Mouse (Mus musculus) liver, embryonic 15.5 days (tissue): ENCODE results near the gene Wdr81. TPM values are rescaled to one million over a fixed set of nuclear protein-coding genes. Genes with fewer than 3 reads are reported as not detected.

Experiments
- ATAC-seq: fragments of 200-750 bp; cut with Nextera tagmentation; 2 replicates; pipeline ENCODE4 v1.8.0; 2017; ENCODE audit warnings: moderate number of reproducible peaks, mild to moderate bottlenecking, moderate library complexity; ENCODE audit not compliant: insufficient read depth
- H3K27ac ChIP-seq: fragments of 300-500 bp; sonication (generic); replicated peaks from 2 replicates; pipeline ENCODE4 v1.5.1; 2015; ENCODE audit warnings: mild to moderate bottlenecking, inconsistent platforms
- H3K27me3 ChIP-seq: fragments of 300-500 bp; sonication (generic); 2 replicates; pipeline ENCODE4 v1.6.1; 2015; ENCODE audit warnings: mild to moderate bottlenecking, inconsistent platforms
- H3K36me3 ChIP-seq: fragments of 300-500 bp; sonication (generic); replicated peaks from 2 replicates; pipeline ENCODE4 v1.6.1; 2015; ENCODE audit warnings: moderate library complexity, mild to moderate bottlenecking, inconsistent platforms
- H3K4me1 ChIP-seq: fragments of 300-500 bp; sonication (generic); replicated peaks from 2 replicates; pipeline ENCODE4 v1.6.1; 2015; ENCODE audit warnings: inconsistent platforms
- H3K4me2 ChIP-seq: fragments of 300-500 bp; sonication (generic); 2 replicates; pipeline ENCODE4 v1.6.1; 2015; ENCODE audit warnings: moderate library complexity, mild to moderate bottlenecking, inconsistent platforms
- H3K4me3 ChIP-seq: fragments of 300-500 bp; sonication (generic); replicated peaks from 2 replicates; pipeline ENCODE4 v1.5.1; 2015; ENCODE audit warnings: mild to moderate bottlenecking, inconsistent platforms
- H3K9ac ChIP-seq: fragments of 300-500 bp; sonication (generic); 2 replicates; pipeline ENCODE4 v1.6.1; 2015; ENCODE audit warnings: moderate library complexity, mild to moderate bottlenecking, inconsistent platforms
- H3K9me3 ChIP-seq: fragments of 300-500 bp; sonication (generic); replicated peaks from 2 replicates; pipeline ENCODE4 v1.6.1; 2016; ENCODE audit warnings: inconsistent platforms
- WGBS: fragments of 180-500 bp; shearing (Covaris S2); methylation state at CpG from one replicate; pipeline ENCODE4 v1.1.7; 2015; ENCODE audit warnings: mixed read lengths; ENCODE audit not compliant: insufficient replicate concordance; 5-methylcytosine and 5-hydroxymethylcytosine counted together
- microRNA counts: library from miRNA; unstranded; fragments of <30 nt; microRNA quantifications from one replicate; lab custom pipeline; 2016
- microRNA-seq: library from miRNA; unstranded; fragments of <30 nt; microRNA quantifications from one replicate; pipeline ENCODE4, GENCODE M21; 2016
- polyA plus RNA-seq: library from polyadenylated mRNA; unstranded; fragments of >200 nt; fragmentation: Nextera tagmentation; extraction: Ambion mirVana; gene quantifications from 2 replicates; pipeline ENCODE4 v1.2.1, GENCODE M21; 2015

The Wdr81 gene
- polyA plus RNA-seq, 1 experiment from 2014 or later: 21.0 TPM

GRCm38 (mm10) chr11:75397452-75397851, 57.1 kb downstream of the Wdr81 start:
- no peaks in the 10 kb centered on the region for H3K9me3 ChIP-seq
- no peak overlapping the region for H3K9ac ChIP-seq
- H3K4me1 ChIP-seq: peaks cover 4% of the 10 kb centered on the region
- no peak overlapping the region for H3K4me2 ChIP-seq
- no peaks in the 10 kb centered on the region for H3K27me3 ChIP-seq
- no peaks in the 10 kb centered on the region; the same call in 1 of the 2 replicates for H3K36me3 ChIP-seq
- H3K4me3 ChIP-seq: no peak overlapping the region
- no peak overlapping the region for H3K27ac ChIP-seq
- no peak for ATAC-seq
- 55% methylated on average over 7 of the region's 7 CpGs for WGBS

- WGBS: 26% methylated on average over 1 of the region's 1 CpGs
- Histone ChIP-seq H3K4me1 (no peaks in the 10 kb centered on the region), H3K4me2 (no peak overlapping the region), H3K9me3 (no peaks in the 10 kb centered on the region), H3K36me3 (no peaks in the 10 kb centered on the region; the same call in 1 of the 2 replicates), H3K27me3 (no peaks in the 10 kb centered on the region), H3K9ac (no peak overlapping the region), H3K27ac (no peak overlapping the region), H3K4me3 (no peak overlapping the region)
- ATAC-seq: no peak
Observed at GRCm38 (mm10) chr11:75395611-75396010, 58.9 kb downstream of the Wdr81 start.

MicroRNA genes within 50 kb of the gene (microRNA counts, 519-probe panel; counts per million panel counts)
- 4,935 counts per million, percentile 95 among the panel's probes with 10 or more counts for microRNA mmu-miR-22 (lab: Ali Mortazavi, UCI)

Small RNA genes within 50 kb of the gene (microRNA-seq; reads per million reads assigned to microRNA genes)
- 18,464 reads per million, percentile 96 among the genes with 10 or more reads in this experiment for gene Mir22

Other genes starting within 250 kb of the Wdr81 start
- gene Rpa1, start 106.4 kb downstream of the Wdr81 start, polyA plus RNA-seq: 81.9 and 88.4 TPM in 2 replicates
- gene Smyd4, start 106.3 kb downstream of the Wdr81 start, polyA plus RNA-seq: 3.4 and 4.0 TPM in 2 replicates
- 265 and 279 TPM in 2 replicates for gene Serpinf1, start 32.0 kb downstream of the Wdr81 start, polyA plus RNA-seq
- gene Serpinf2, start 15.1 kb downstream of the Wdr81 start, polyA plus RNA-seq: 631 and 714 TPM in 2 replicates
- 18.8 and 19.9 TPM in 2 replicates for gene Tlcd2, start 7.0 kb upstream of the Wdr81 start, polyA plus RNA-seq
- gene Prpf8, start 32.1 kb upstream of the Wdr81 start, polyA plus RNA-seq: 25.8 and 28.0 TPM in 2 replicates
- gene Rilp, start 55.4 kb upstream of the Wdr81 start, polyA plus RNA-seq: 3.7 TPM in 2 replicates
- gene Scarf1, start 58.8 kb upstream of the Wdr81 start, polyA plus RNA-seq: 2.8 and 3.6 TPM in 2 replicates
- 4.2 and 5.8 TPM in 2 replicates for gene Slc43a2, start 77.0 kb upstream of the Wdr81 start, polyA plus RNA-seq
- gene Pitpna, start 133.4 kb upstream of the Wdr81 start, polyA plus RNA-seq: 30.7 and 33.1 TPM in 2 replicates
- gene Inpp5k, start 176.3 kb upstream of the Wdr81 start, polyA plus RNA-seq: 16.0 and 18.3 TPM in 2 replicates
- 20.6 and 24.5 TPM in 2 replicates for gene Myo1c, start 195.8 kb upstream of the Wdr81 start, polyA plus RNA-seq
- gene Crk, start 224.5 kb upstream of the Wdr81 start, polyA plus RNA-seq: 32.3 and 33.9 TPM in 2 replicates